Mouse (Mus musculus): ENCODE results near the gene Lmf1.

Lmf1 gene

DNA sequence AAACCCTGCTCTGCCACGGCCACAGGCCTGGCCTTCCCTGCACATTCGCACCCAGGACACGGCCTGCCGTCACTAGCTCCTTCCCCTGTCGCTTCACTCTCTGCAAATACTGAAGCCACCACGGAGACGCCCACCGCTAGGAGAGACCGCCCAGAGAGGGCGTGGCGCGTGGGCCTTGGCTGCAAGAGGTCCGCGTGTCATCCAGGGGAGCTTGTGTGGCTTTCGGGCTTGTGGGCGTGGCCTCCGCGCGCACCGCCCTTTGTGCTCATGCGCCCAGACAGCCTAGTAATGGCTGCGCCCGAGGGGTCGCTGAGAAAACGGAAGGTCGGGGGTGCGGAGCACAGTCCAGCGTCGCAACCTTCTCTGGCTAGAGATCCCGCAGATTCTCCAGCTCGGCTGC is at the start of gene Lmf1:
TSS of gene Lmf1 (plus strand) at position 166 of the 400 bp plus-strand sequence.
- peak; percentile 95 for DNase-seq

GRCm38 (mm10) chr17:25530357-25531022 is 48.4 kb upstream of the Lmf1 start:
- no peak for DNase-seq

DNA sequence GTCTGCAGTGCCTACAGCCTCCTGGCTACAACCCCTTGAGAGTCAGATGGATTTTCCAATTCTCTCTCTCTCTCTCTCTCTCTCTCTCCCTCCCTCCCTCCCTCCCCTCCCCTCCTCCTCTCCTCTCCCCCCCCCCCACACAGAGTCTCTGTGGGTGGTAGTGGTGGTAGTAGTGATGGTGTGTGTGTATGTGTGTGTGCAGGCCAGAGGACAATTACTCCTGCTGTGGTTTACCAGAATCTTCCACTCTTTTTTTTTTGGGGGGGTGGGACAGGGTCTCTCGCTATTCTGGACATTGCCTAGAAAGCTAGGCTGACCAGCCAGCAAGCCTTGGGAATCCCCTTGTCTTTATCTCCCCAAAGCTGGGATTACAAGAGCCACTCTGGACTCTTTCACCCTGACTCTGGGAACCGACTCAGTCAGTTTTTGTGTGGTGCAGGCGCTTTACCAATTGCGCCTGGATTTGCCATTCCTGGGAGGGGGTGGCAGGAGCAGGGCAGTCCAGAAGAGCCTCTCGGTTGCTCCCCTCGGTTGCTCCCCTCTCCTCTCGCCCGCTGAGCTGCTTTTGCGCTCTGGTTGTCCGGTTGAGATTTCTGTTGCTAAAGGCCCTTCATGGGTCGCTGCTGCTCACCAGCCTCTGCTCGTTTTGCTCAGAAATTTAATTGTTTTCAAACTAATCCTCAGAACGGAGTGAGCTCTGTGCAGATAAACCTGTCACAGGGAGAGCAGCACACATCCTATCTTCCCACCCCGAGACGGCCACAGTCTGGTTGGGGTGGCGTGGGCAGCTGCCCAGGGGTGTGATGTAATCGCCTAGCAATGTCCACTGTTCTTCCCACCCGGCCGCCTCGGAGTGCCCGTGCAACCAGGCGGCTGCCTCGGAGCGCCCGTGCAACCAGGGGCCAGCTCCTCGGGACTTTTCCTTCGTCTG is 39.7 kb upstream of the Lmf1 start:
- DNase-seq = no peak

- DNase-seq = no peak
Measured at GRCm38 (mm10) chr17:25540731-25541130, 38.2 kb upstream of the Lmf1 start.

DNA sequence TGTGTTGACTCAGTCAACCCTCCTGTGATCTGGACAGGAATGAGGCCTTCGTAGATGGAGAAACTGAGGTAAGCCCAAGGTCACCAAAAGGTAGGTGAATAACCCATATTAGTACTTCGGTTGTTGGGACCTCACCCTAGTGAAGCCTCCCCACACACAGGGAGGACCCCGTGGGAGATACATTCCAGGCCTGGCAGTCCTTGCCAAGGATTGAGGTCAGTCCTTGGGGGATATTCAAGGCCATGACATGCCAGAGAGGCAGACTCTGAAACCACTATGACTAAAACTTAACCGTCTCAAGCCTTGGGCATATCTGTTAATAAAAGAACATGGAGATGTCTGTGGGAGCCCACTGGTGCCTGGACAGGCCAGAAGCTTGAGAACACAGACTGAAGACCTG is 37.1 kb upstream of the Lmf1 start:
- no peak for DNase-seq

DNA sequence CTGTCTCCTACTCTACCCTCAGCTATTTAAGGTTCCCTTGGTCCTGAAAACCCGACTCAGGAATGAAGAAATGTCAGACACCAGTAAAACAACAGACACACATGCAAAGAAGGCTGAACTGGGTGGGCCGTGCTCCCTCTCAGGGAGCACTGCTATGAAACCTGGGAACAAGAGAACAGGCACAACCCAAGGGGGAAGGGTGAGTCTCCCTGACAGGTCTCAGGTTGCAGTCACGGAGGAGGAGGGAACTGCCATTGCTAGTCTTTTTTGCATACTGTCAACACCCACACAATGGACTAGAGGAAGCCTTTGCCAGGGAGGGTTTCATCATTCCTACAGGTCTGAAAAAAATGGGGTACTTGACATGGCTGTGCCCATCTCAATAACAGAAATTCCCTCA is 31.9 kb upstream of the Lmf1 start:
- no peak for DNase-seq

DNA sequence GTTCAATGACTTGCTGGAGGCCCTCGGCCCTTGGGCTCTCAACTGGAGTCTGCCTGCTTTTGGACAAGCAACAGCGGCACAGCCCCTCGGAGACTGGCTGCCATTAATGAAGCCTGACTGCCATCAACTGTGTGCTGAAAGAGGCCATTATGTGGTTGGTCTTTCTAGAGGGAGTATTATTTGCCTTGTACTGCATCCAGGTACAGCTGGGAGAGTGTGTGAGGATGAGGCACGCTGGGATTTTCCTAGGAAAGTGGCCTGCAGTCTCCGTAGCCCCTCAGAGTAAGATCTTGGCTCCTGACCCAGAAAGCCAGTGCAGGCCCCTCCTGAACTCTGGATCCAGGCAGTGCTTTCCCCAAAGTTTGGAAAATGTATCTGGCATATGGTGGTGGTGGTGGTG is 28.9 kb upstream of the Lmf1 start:
- no peak for DNase-seq

- no peak for DNase-seq
Measured at GRCm38 (mm10) chr17:25551313-25551712, 27.6 kb upstream of the Lmf1 start.

DNA sequence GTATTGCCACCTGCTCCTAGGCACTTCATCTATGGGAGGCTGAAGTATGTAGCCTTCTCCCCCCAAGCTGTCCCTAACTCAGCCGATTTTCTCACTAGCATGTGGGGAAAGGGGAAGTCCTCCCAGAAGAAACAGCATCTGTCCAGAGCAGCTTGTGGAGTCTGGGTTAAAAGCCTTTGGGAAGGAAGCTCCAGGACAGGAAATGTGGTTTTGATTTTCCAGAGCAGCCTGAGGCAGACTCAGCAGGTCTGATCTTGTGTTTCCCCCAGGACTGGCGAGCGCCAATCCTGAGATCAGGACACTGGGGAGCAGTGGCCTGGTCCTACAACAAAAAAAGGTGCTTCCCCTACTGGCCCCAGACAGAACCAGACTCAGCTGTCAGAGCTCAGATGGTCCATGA is 23.7 kb upstream of the Lmf1 start:
- no peak for DNase-seq

- no peak for DNase-seq
Measured at GRCm38 (mm10) chr17:25555666-25556629, 22.9 kb upstream of the Lmf1 start.

DNA sequence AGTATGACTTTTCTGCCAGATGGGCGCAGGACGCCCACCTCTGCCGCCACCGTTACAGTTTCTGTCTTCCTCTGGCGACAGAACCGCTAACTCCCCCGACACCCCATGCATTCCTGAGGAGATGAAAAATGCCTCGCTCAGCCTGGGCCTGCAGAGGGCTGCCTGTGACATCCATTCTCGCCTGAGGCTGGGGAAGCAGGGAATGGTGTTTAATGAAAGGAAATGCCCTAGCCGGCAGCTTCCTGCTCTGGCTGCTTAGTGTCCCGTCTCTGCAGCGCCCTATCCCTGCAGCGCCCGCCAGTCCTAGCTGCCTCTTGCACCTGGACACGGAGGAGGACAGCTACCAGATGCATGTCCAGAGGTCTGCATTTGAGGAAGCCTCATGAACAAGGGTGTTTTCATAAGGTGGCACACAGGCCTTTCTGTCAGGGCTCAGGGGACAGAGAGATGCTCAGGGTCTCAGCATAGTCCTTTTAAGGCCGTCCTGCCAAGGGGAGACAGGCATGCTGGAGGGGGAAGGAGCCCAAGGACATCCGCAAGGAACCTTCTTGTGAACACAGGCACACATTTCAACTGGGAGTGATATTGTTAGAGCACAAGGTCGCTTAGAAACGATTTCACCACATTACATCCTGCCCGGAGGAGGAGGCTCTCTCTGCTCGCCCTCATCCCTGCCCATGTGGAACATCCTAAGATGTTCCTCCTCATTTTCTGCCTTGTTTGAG is 22.1 kb upstream of the Lmf1 start:
- no peak for DNase-seq

- DNase-seq = no peak
Measured at GRCm38 (mm10) chr17:25559634-25560033, 19.3 kb upstream of the Lmf1 start.

DNA sequence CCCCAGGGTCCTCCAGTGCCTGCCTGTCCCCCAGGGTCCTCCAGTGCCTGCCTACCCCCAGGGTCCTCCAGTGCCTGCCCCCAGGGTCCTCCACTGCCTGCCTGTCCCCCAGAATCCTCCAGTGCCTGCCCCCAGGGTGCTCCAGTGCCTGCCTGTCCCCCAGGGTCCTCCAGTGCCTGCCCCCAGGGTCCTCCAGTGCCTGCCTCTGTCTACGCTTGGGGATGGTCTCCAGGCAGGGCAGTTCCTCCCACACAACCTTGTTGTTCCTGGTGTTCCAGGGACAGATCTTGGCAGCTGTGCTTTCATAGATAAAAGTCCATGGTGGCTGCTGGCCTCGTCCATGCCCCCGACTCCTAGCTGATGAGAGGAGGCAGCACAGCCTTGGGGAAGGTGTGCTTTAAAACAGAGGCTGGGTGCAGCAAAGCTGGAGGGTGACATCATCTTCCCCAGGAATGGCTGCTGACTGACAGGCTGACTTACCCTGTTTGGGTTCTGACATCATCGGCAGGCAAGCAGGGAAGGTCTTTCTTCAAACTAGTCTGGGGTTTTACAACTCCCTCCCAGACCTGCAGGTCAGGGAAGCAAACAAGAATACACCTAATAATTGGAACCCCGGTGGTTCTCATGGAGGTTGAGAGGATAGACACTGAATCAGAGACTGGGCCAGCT is 18.2 kb upstream of the Lmf1 start:
- DNase-seq = no peak

- no peak for DNase-seq
Measured at GRCm38 (mm10) chr17:25561223-25562028, 17.5 kb upstream of the Lmf1 start.

DNA sequence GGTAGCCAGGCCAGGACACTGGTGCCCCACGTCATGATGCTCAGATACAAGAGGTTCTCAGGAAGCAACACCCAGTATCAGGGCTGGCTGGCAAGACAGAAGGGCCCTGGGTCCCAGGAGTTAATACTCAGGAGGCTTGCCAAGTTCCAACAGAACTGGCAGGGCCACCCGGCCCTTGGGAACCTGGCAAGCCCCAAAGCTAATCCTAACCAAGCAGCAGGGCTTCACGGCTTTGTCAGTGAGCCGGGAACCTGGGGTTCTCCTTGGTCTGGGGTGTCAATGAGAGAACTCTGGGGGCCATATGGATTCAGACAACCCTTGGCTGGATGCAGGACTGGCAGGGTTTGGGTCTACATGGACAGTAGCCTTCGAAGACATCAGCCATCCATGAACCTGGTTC is 14.4 kb upstream of the Lmf1 start:
- DNase-seq = no peak

- DNase-seq = no peak
Measured at GRCm38 (mm10) chr17:25565244-25565643, 13.6 kb upstream of the Lmf1 start.

DNA sequence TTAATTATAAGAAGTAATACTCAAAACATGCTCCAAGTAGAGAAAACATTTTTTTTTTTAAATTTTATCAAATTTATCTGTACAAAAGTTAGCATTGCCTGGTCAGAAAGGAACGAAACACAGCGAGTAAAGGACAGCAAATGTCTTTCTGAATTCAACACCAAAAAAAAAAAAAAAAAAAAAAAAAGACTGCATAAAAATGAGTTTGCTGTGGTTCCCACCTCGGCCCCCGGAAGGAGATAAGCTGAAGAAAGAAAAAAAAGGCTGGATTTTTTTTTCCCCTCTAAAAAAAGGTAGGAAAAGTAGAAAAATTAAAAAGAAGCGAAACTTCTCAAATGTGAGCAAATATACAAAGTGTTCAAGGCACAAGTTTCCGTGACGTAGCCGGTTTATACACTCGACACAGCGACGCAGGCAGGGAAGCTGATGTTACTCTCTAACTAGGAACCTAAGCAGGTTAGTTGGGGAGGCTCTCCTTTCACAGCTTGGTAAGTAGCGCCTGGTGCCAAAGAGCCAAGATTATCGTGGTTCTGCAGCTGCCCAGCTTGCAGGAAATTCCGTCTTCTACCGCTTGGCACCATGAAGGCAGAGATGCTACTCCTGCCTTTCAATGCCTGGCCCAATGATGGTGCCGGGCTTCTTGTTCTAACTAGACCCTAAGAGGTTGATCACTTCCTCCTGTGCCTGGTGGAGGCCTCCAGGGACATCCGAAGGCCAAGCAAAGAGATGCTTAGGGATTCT is 12.9 kb upstream of the Lmf1 start:
- no peak for DNase-seq

DNA sequence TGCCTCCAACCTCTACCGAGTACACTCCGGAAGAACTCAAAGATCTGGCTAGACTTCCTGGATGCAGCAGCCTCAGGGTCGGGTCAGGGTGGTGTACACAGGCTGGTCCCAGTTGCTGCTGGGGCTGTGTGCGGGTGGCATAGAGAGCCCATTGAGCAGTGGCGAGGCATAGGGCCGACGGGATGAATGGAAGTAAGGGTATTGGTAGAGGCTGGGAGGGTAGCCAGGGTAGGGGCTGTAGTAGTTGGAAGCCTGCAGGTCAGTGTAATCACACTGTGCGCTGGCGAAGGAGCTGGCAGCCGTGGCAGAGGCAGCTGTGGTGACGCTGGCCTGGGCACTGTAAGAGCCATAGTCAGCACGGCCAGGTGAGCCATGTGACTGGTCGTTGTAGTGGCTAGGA is 11.6 kb upstream of the Lmf1 start:
- no peak for DNase-seq

DNA sequence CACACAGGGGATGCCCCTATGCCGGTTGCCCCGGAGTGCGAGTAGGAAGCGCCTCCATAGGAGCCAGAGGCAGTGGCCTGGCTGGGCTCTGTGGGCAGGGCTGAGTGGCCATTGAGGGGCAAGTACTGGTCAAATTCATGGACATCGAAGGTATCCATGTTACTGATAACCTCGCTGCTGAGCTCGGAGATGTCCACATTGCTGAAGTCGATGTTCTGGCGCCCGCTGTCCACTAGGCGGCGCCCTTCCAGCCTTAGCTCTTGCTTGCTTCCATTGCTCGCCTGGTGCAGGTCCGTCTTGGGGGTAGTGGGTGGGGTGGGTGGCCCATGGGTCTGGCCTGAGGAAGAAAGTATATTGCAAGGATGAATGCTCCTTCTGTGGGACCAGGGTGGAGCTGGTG is 11.1 kb upstream of the Lmf1 start:
- peak; percentile 50 for DNase-seq

DNA sequence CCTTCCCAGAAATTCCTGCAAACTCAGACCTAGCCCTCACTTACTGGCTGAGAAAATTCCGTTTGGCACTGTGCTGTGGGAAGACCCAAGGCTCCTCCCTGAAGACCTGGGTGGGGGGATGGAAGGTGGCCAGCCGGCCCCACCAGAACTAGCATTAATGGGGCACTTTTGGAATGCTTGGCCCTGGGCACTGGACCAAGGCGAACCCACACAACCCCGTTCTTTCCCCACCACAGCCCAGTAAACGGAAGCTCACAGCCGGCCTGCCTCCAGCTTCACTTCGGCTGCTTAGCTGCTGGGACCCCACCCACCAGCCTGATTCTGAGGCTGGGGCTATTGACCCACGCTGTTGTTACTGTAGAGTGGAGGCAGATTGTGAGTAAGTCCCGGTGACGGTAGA is 10.7 kb upstream of the Lmf1 start:
- DNase-seq = no peak
